Mouse (Mus musculus) liver, embryonic 16.5 days (tissue): ENCODE measurements around the gene Wnt6. TPM values are rescaled to one million over a fixed set of nuclear protein-coding genes. Genes with fewer than 3 reads are reported as not detected.

Source experiments
- ATAC-seq: fragments of 200-750 bp; cut with Nextera tagmentation; 2 replicates; pipeline ENCODE4 v1.8.0; 2017; ENCODE audit warnings: low read depth, mild to moderate bottlenecking, moderate number of reproducible peaks, moderate library complexity
- H3K27ac ChIP-seq: fragments of 300-500 bp; sonication (generic); 2 replicates; pipeline ENCODE4 v1.5.1; 2014; ENCODE audit warnings: mild to moderate bottlenecking, low read length
- H3K27me3 ChIP-seq: fragments of 300-500 bp; sonication (generic); 2 replicates; pipeline ENCODE4 v1.6.1; 2014; ENCODE audit warnings: low read depth, low read length, mixed read lengths; ENCODE audit not compliant: control insufficient read depth, insufficient read depth
- H3K36me3 ChIP-seq: fragments of 300-500 bp; sonication (generic); 2 replicates; pipeline ENCODE4 v1.6.1; 2014; ENCODE audit warnings: mild to moderate bottlenecking; ENCODE audit not compliant: control insufficient read depth, insufficient read depth
- H3K4me1 ChIP-seq: fragments of 300-500 bp; sonication (generic); 2 replicates; pipeline ENCODE4 v1.6.1; 2014; ENCODE audit warnings: low read depth, low read length, mixed read lengths; ENCODE audit not compliant: control insufficient read depth
- H3K4me2 ChIP-seq: fragments of 300-500 bp; sonication (generic); 2 replicates; pipeline ENCODE4 v1.6.1; 2014; ENCODE audit warnings: low read depth, low read length, mixed read lengths
- H3K4me3 ChIP-seq: fragments of 300-500 bp; sonication (generic); 2 replicates; pipeline ENCODE4 v1.5.1; 2014; ENCODE audit warnings: low read depth, mild to moderate bottlenecking, low read length
- H3K9ac ChIP-seq: fragments of 300-500 bp; sonication (generic); 2 replicates; pipeline ENCODE4 v1.6.1; 2014; ENCODE audit warnings: low read depth, low read length
- H3K9me3 ChIP-seq: fragments of 300-500 bp; sonication (generic); replicated peaks from 2 replicates; pipeline ENCODE4 v1.6.1; 2016; ENCODE audit warnings: low read length; ENCODE audit not compliant: control insufficient read depth
- WGBS: fragments of 180-500 bp; shearing (Covaris S2); extraction: QIAGEN DNeasy Blood & Tissue Kit; methylation state at CpG from one replicate; pipeline ENCODE4 v1.1.7; 2014; ENCODE audit not compliant: insufficient replicate concordance; 5-methylcytosine and 5-hydroxymethylcytosine counted together
- polyA plus RNA-seq: library from polyadenylated mRNA; unstranded; fragments of >200 nt; fragmentation: Nextera tagmentation; extraction: Ambion mirVana; gene quantifications from 2 replicates; pipeline ENCODE4 v1.2.1, GENCODE M21; 2015

Wnt6 gene
- polyA plus RNA-seq: 0.06 and 0.11 TPM in 2 replicates

- no peak for ATAC-seq
- Histone ChIP-seq H3K9me3 (no peaks in the 10 kb centered on the region), H3K4me3 (peak within 1 kb of the TSS; percentile 22), H3K36me3 (no peaks in the 10 kb centered on the region), H3K4me1 (no peaks in the 10 kb centered on the region), H3K9ac (no peak within 1 kb of the TSS), H3K4me2 (peak within 1 kb of the TSS; percentile 51), H3K27me3 (peaks cover 73% of the 10 kb centered on the region), H3K27ac (no peak within 1 kb of the TSS)
- no CpG with 5 or more reads among the region's 8 CpGs for WGBS
Measured at GRCm38 (mm10) chr1:74771845-74771930, at the start of gene Wnt6. Gene Wnt6 (plus strand): TSS chr1:74771892.

GRCm38 (mm10) chr1:74723748-74724147 is 47.9 kb upstream of the Wnt6 start:
- no peak overlapping the region for H3K4me3 ChIP-seq
- no peaks in the 10 kb centered on the region for H3K9me3 ChIP-seq
- no peak overlapping the region for H3K27ac ChIP-seq
- no peaks in the 10 kb centered on the region for H3K4me1 ChIP-seq
- ATAC-seq: no peak
- no peaks in the 10 kb centered on the region for H3K27me3 ChIP-seq
- no peak overlapping the region for H3K4me2 ChIP-seq
- WGBS: 56% methylated on average over 2 of the region's 2 CpGs
- no peaks in the 10 kb centered on the region for H3K36me3 ChIP-seq
- H3K9ac ChIP-seq: no peak overlapping the region

GRCm38 (mm10) chr1:74726114-74726513 is 45.6 kb upstream of the Wnt6 start:
- 62% methylated on average over 5 of the region's 5 CpGs for WGBS
- Histone ChIP-seq H3K4me2 (no peak overlapping the region), H3K36me3 (no peaks in the 10 kb centered on the region), H3K9me3 (no peaks in the 10 kb centered on the region), H3K4me3 (no peak overlapping the region), H3K9ac (no peak overlapping the region), H3K27me3 (no peaks in the 10 kb centered on the region), H3K4me1 (no peaks in the 10 kb centered on the region), H3K27ac (no peak overlapping the region)
- ATAC-seq: no peak

GRCm38 (mm10) chr1:74726674-74727073 is 45.0 kb upstream of the Wnt6 start:
- Histone ChIP-seq H3K9ac (no peak overlapping the region), H3K4me2 (no peak overlapping the region), H3K27ac (no peak overlapping the region), H3K27me3 (no peaks in the 10 kb centered on the region), H3K9me3 (no peaks in the 10 kb centered on the region), H3K4me3 (no peak overlapping the region), H3K36me3 (no peaks in the 10 kb centered on the region), H3K4me1 (no peaks in the 10 kb centered on the region)
- ATAC-seq: no peak
- 38% methylated on average over 5 of the region's 5 CpGs for WGBS

GRCm38 (mm10) chr1:74728446-74728845 is 43.2 kb upstream of the Wnt6 start:
- Histone ChIP-seq H3K4me3 (no peak overlapping the region), H3K27me3 (no peaks in the 10 kb centered on the region), H3K9me3 (no peaks in the 10 kb centered on the region), H3K4me2 (no peak overlapping the region), H3K27ac (no peak overlapping the region), H3K4me1 (no peaks in the 10 kb centered on the region), H3K36me3 (no peaks in the 10 kb centered on the region), H3K9ac (no peak overlapping the region)
- ATAC-seq: no peak
- 57% methylated on average over 8 of the region's 8 CpGs for WGBS

- H3K9me3 ChIP-seq: no peaks in the 10 kb centered on the region
- WGBS: 71% methylated on average over 12 of the region's 12 CpGs
- no peak overlapping the region for H3K4me2 ChIP-seq
Measured at GRCm38 (mm10) chr1:74736977-74737376, 34.7 kb upstream of the Wnt6 start.

GRCm38 (mm10) chr1:74737500-74737899 is 34.2 kb upstream of the Wnt6 start:
- no peak for ATAC-seq
- no peak overlapping the region for H3K4me3 ChIP-seq
- 67% methylated on average over 7 of the region's 7 CpGs for WGBS
- H3K9ac ChIP-seq: no peak overlapping the region
- H3K36me3 ChIP-seq: no peaks in the 10 kb centered on the region
- H3K4me2 ChIP-seq: no peak overlapping the region
- no peak overlapping the region for H3K27ac ChIP-seq
- H3K4me1 ChIP-seq: no peaks in the 10 kb centered on the region
- H3K27me3 ChIP-seq: no peaks in the 10 kb centered on the region
- no peaks in the 10 kb centered on the region for H3K9me3 ChIP-seq

More at GRCm38 (mm10) chr1:74736977-74737376, 34.7 kb upstream of the Wnt6 start:
- no peaks in the 10 kb centered on the region for H3K27me3 ChIP-seq
- H3K27ac ChIP-seq: no peak overlapping the region
- no peak overlapping the region for H3K9ac ChIP-seq
- ATAC-seq: no peak
- no peaks in the 10 kb centered on the region for H3K4me1 ChIP-seq
- H3K36me3 ChIP-seq: no peaks in the 10 kb centered on the region
- no peak overlapping the region for H3K4me3 ChIP-seq

GRCm38 (mm10) chr1:74740846-74741245 is 30.8 kb upstream of the Wnt6 start:
- ATAC-seq: no peak
- no peak overlapping the region for H3K4me3 ChIP-seq
- H3K4me1 ChIP-seq: no peaks in the 10 kb centered on the region
- H3K9me3 ChIP-seq: no peaks in the 10 kb centered on the region
- H3K27me3 ChIP-seq: no peaks in the 10 kb centered on the region
- H3K9ac ChIP-seq: no peak overlapping the region
- 52% methylated on average over 7 of the region's 7 CpGs for WGBS
- no peak overlapping the region for H3K4me2 ChIP-seq
- H3K36me3 ChIP-seq: no peaks in the 10 kb centered on the region
- H3K27ac ChIP-seq: no peak overlapping the region

GRCm38 (mm10) chr1:74747335-74747734 is 24.4 kb upstream of the Wnt6 start:
- WGBS: 56% methylated on average over 5 of the region's 5 CpGs
- H3K4me3 ChIP-seq: no peak overlapping the region
- no peaks in the 10 kb centered on the region; the same call in 1 of the 2 replicates for H3K4me1 ChIP-seq
- H3K27ac ChIP-seq: no peak overlapping the region
- no peak for ATAC-seq
- no peak overlapping the region for H3K4me2 ChIP-seq
- no peaks in the 10 kb centered on the region for H3K9me3 ChIP-seq
- no peaks in the 10 kb centered on the region for H3K36me3 ChIP-seq
- no peaks in the 10 kb centered on the region; the same call in 1 of the 2 replicates for H3K27me3 ChIP-seq
- H3K9ac ChIP-seq: no peak overlapping the region
